Mouse (Mus musculus): Measurements from ENCODE around the gene Map3k5. TPM values are rescaled to one million over a fixed set of nuclear protein-coding genes. Genes with fewer than 3 reads are reported as not detected.
A peak's percentile ranks its signal among the peaks of the same experiment; 100 is the strongest.

Gene Map3k5
- polyA plus RNA-seq, 1 experiment from 2014 or later: 1.6 TPM

DNA sequence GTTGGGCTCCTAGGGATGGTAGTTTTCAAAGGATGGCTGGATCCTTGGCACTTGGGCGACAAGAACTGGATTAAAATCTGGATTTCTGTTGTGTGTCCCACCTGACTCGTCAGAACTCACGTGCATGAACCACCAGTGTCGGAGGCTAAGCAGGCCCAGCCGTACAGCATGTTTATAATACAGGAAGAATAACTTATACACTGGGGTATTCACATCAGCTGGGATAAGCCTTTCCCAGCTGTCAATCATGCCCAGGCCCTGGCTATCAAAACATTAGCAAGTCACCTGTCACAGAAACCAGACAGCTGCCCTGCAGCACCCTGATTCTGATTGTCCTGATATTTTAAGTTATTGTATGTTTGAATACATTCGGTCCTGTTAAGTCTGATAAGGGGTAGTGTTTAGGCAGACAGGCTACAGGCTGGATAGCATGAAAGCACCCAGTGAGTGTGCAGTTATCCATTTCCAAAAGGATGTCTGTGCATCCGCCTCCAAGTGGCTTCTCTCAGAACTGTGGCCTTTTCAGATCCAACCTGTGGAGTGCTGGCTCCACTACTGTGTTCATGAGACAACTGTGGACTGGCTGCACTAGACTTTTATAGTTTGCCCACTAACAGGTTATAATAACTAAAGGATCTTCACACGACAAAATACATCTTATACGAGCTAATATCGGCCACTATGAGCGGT is 135.6 kb downstream of the Map3k5 start:
- H3K27me3 ChIP-seq (ENCODE audit: control insufficient read depth, insufficient read depth, low read length): no peaks in the 10 kb centered on the region
- DNase-seq (ENCODE audit: low spot score) (no peak), ATAC-seq (replicated peaks; ENCODE audit: insufficient number of reproducible peaks, low FRiP score, low TSS enrichment, low read depth) (no peak)
- no peak overlapping the region for H3K4me3 ChIP-seq (ENCODE audit: low read depth, low read length)
- no peaks in the 10 kb centered on the region for H3K36me3 ChIP-seq (replicated peaks; ENCODE audit: control insufficient read depth, insufficient read depth, low read depth, low read length)
- no peak overlapping the region for H3K27ac ChIP-seq (replicated peaks; ENCODE audit: low read depth, low read length)
- no peaks in the 10 kb centered on the region for H3K4me1 ChIP-seq (ENCODE audit: control insufficient read depth, insufficient read depth, low read length)
- no peaks in the 10 kb centered on the region for H3K9me3 ChIP-seq (replicated peaks; ENCODE audit: control insufficient read depth, low read length)
- H3K9ac ChIP-seq (replicated peaks; ENCODE audit: low read length): no peak overlapping the region
- 83% methylated on average over 11 of the region's 11 CpGs for WGBS
- H3K4me2 ChIP-seq (ENCODE audit: low read depth, low read length): no peak overlapping the region

DNA sequence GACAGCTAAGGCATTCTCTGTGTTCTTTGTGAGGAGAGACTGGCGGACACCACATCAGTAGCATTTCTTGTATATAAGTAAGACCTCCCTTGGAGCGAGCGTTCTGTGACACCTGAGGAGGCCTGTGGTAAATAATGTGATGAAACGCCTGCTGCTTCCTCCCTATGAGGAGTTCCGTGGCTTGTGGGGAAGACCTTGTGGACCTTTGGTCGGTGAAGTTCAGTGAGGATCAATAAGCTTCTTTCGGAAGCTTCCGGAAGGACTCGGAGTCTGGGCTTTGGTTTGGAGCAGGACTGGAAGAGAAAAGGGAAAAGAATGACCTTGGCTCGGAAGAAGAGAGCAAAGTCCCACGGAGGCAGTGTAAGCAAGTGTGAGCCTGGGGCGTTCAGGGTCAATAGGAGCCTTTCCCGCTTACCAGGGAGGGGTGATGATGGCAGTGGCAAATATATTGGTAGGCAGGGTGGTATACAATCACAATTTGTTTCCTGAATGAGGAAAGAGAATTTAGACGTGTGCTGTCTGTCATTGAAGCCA is 136.4 kb downstream of the Map3k5 start:
- Histone ChIP-seq H3K9ac (replicated peaks; ENCODE audit: low read length) (no peak overlapping the region), H3K27ac (replicated peaks; ENCODE audit: low read depth, low read length) (no peak overlapping the region), H3K9me3 (replicated peaks; ENCODE audit: control insufficient read depth, low read length) (no peaks in the 10 kb centered on the region), H3K27me3 (ENCODE audit: control insufficient read depth, insufficient read depth, low read length) (no peaks in the 10 kb centered on the region), H3K4me3 (ENCODE audit: low read depth, low read length) (no peak overlapping the region), H3K4me1 (ENCODE audit: control insufficient read depth, insufficient read depth, low read length) (no peaks in the 10 kb centered on the region), H3K36me3 (replicated peaks; ENCODE audit: control insufficient read depth, insufficient read depth, low read depth, low read length) (no peaks in the 10 kb centered on the region), H3K4me2 (ENCODE audit: low read depth, low read length) (no peak overlapping the region)
- DNase-seq (ENCODE audit: low spot score) (no peak), ATAC-seq (replicated peaks; ENCODE audit: insufficient number of reproducible peaks, low FRiP score, low TSS enrichment, low read depth) (no peak)
- WGBS: 83% methylated on average over 14 of the region's 14 CpGs

- no peak for DNase-seq (ENCODE audit: low spot score)
- H3K36me3 ChIP-seq (replicated peaks; ENCODE audit: control insufficient read depth, insufficient read depth, low read depth, low read length): no peaks in the 10 kb centered on the region
- H3K4me2 ChIP-seq (ENCODE audit: low read depth, low read length): no peak overlapping the region
- no peaks in the 10 kb centered on the region for H3K4me1 ChIP-seq (ENCODE audit: control insufficient read depth, insufficient read depth, low read length)
- H3K4me3 ChIP-seq (ENCODE audit: low read depth, low read length): no peak overlapping the region
- no peaks in the 10 kb centered on the region for H3K9me3 ChIP-seq (replicated peaks; ENCODE audit: control insufficient read depth, low read length)
- H3K27ac ChIP-seq (replicated peaks; ENCODE audit: low read depth, low read length): no peak overlapping the region
- H3K27me3 ChIP-seq (ENCODE audit: control insufficient read depth, insufficient read depth, low read length): no peaks in the 10 kb centered on the region
- H3K9ac ChIP-seq (replicated peaks; ENCODE audit: low read length): no peak overlapping the region
- 89% methylated on average over 6 of the region's 6 CpGs for WGBS
- no peak for ATAC-seq (replicated peaks; ENCODE audit: insufficient number of reproducible peaks, low FRiP score, low TSS enrichment, low read depth)
Observed at GRCm38 (mm10) chr10:20071716-20072115, 137.4 kb downstream of the Map3k5 start.

GRCm38 (mm10) chr10:20073236-20073893 is 139.1 kb downstream of the Map3k5 start:
- no peaks in the 10 kb centered on the region for H3K9me3 ChIP-seq (replicated peaks; ENCODE audit: control insufficient read depth, low read length)
- no peaks in the 10 kb centered on the region for H3K4me1 ChIP-seq (ENCODE audit: control insufficient read depth, insufficient read depth, low read length)
- no peaks in the 10 kb centered on the region for H3K36me3 ChIP-seq (replicated peaks; ENCODE audit: control insufficient read depth, insufficient read depth, low read depth, low read length)
- DNase-seq (ENCODE audit: low spot score) (peak; percentile 77), ATAC-seq (replicated peaks; ENCODE audit: insufficient number of reproducible peaks, low FRiP score, low TSS enrichment, low read depth) (no peak)
- H3K27ac ChIP-seq (replicated peaks; ENCODE audit: low read depth, low read length): no peak overlapping the region
- WGBS: 64% methylated on average over 7 of the region's 7 CpGs
- no peaks in the 10 kb centered on the region for H3K27me3 ChIP-seq (ENCODE audit: control insufficient read depth, insufficient read depth, low read length)
- H3K9ac ChIP-seq (replicated peaks; ENCODE audit: low read length): no peak overlapping the region
- H3K4me3 ChIP-seq (ENCODE audit: low read depth, low read length): no peak overlapping the region
- H3K4me2 ChIP-seq (ENCODE audit: low read depth, low read length): no peak overlapping the region

DNA sequence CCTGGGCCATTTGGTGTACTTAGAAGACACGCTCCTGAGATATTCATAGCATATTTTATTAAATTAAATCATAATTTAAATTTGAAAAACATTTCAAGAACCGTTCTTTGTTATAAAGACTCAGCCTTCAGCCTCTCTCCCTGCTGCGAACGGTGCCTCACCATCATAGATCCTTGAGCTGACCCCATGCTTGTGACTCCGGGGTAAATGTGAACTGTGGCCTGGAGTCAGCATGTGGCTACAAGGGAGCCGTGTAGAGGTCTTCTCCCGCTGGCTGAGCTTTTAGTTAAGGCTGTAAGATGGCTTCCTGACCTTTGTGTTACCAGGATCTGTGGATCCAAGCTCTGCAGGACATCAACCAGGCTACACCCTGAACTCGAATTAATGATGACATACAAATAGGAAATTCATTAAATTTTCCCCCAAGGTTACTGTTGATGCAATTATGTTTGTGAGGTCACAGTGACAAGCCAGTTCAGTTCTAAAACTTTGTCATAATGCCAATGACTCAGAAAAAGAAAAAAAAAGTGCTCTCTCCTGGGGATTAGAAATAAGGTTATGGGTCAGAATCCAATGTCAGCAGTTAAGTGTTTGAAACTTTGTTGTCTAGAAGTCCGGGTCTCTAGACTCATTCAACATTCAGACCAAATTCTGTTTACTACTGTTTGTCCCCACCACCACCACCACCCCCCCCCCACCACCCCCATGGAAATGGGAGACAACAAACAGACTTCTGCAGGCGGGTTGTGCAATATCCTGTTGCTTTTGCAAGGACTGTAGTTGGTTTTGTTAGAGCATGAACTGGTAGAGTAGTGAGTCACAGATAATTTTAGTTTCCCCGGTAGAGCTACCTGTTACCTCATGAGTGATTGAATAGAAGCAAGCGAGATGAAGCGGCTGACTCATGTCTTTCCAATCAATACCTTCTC is 142.5 kb downstream of the Map3k5 start:
- H3K36me3 ChIP-seq (replicated peaks; ENCODE audit: control insufficient read depth, insufficient read depth, low read depth, low read length): no peaks in the 10 kb centered on the region
- no peak overlapping the region for H3K4me2 ChIP-seq (ENCODE audit: low read depth, low read length)
- no peak for ATAC-seq (replicated peaks; ENCODE audit: insufficient number of reproducible peaks, low FRiP score, low TSS enrichment, low read depth)
- 74% methylated on average over 13 of the region's 13 CpGs for WGBS
- H3K9me3 ChIP-seq (replicated peaks; ENCODE audit: control insufficient read depth, low read length): no peaks in the 10 kb centered on the region
- H3K9ac ChIP-seq (replicated peaks; ENCODE audit: low read length): no peak overlapping the region
- no peak overlapping the region for H3K27ac ChIP-seq (replicated peaks; ENCODE audit: low read depth, low read length)
- no peaks in the 10 kb centered on the region for H3K4me1 ChIP-seq (ENCODE audit: control insufficient read depth, insufficient read depth, low read length)
- no peak for DNase-seq (ENCODE audit: low spot score)
- H3K27me3 ChIP-seq (ENCODE audit: control insufficient read depth, insufficient read depth, low read length): no peaks in the 10 kb centered on the region
- no peak overlapping the region for H3K4me3 ChIP-seq (ENCODE audit: low read depth, low read length)

DNA sequence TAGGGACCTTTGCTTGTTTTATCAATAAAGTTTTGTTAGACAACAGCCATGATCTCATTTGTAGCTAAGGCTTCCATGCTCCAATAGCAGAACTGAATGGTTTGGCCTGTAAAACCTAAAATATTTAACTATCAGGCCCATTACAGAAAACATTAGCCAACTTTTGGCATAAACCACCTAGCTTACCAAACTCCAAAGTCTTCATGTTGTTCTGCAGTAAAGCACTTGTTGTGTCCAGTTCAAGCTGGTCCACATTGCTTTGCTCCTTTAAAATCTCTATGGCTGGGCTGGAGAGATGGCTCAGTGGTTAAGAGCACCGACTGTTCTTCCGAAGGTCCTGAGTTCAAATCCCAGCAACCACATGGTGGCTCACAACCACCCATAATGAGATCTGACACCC is 144.1 kb downstream of the Map3k5 start:
- DNase-seq (ENCODE audit: low spot score): no peak
- WGBS: 88% methylated on average over 2 of the region's 2 CpGs
- no peak overlapping the region for H3K27ac ChIP-seq (replicated peaks; ENCODE audit: low read depth, low read length)
- H3K9me3 ChIP-seq (replicated peaks; ENCODE audit: control insufficient read depth, low read length): no peaks in the 10 kb centered on the region
- no peaks in the 10 kb centered on the region for H3K27me3 ChIP-seq (ENCODE audit: control insufficient read depth, insufficient read depth, low read length)
- no peaks in the 10 kb centered on the region for H3K4me1 ChIP-seq (ENCODE audit: control insufficient read depth, insufficient read depth, low read length)
- H3K4me3 ChIP-seq (ENCODE audit: low read depth, low read length): no peak overlapping the region
- H3K4me2 ChIP-seq (ENCODE audit: low read depth, low read length): no peak overlapping the region
- no peak for ATAC-seq (replicated peaks; ENCODE audit: insufficient number of reproducible peaks, low FRiP score, low TSS enrichment, low read depth)
- H3K9ac ChIP-seq (replicated peaks; ENCODE audit: low read length): no peak overlapping the region
- H3K36me3 ChIP-seq (replicated peaks; ENCODE audit: control insufficient read depth, insufficient read depth, low read depth, low read length): no peaks in the 10 kb centered on the region

DNA sequence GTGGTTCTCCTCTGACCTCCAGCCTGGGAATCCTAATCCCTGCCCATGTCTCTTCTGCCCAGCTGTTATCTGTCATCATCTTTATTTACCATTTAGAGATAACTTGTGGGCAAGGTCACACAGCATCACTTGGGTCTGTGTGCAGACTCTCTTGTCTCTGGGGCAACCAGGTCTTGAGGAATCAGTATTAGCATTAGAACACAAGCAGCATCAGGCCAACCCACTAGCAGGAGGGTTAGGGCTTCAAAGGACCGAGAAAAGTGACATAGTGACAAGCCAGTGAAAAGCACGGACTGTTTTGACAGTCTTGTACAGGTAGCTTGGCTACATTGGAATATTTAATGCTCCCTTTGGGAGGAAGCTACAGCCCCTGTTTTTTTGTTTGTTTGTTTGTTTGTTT is 153.6 kb downstream of the Map3k5 start:
- ATAC-seq (replicated peaks; ENCODE audit: insufficient number of reproducible peaks, low FRiP score, low TSS enrichment, low read depth) (no peak), DNase-seq (ENCODE audit: low spot score) (no peak)
- Histone ChIP-seq H3K27ac (replicated peaks; ENCODE audit: low read depth, low read length) (no peak overlapping the region), H3K4me1 (ENCODE audit: control insufficient read depth, insufficient read depth, low read length) (no peaks in the 10 kb centered on the region), H3K36me3 (replicated peaks; ENCODE audit: control insufficient read depth, insufficient read depth, low read depth, low read length) (no peaks in the 10 kb centered on the region), H3K9ac (replicated peaks; ENCODE audit: low read length) (no peak overlapping the region), H3K4me3 (ENCODE audit: low read depth, low read length) (no peak overlapping the region), H3K9me3 (replicated peaks; ENCODE audit: control insufficient read depth, low read length) (no peaks in the 10 kb centered on the region), H3K27me3 (ENCODE audit: control insufficient read depth, insufficient read depth, low read length) (no peaks in the 10 kb centered on the region), H3K4me2 (ENCODE audit: low read depth, low read length) (no peak overlapping the region)
- 70% methylated on average over 2 of the region's 2 CpGs for WGBS

All from embryonic facial prominence, embryonic 11.5 days (tissue).